Mouse (Mus musculus) midbrain, embryonic 10.5 days (tissue): ENCODE results near the gene Slf1. TPM values are rescaled to one million over a fixed set of nuclear protein-coding genes. Genes with fewer than 3 reads are reported as not detected.
A peak's percentile ranks its signal among the peaks of the same experiment; 100 is the strongest.
"Not testable (repeated sequence)": the region's sequence is repeated elsewhere in the genome, so short reads cannot be mapped to it uniquely, and the experiment has no call there.

Experiments
- DNase-seq: peaks from one replicate; pipeline ENCODE4 v3.0.0-alpha.2; 2017; ENCODE audit warnings: low spot score
- H3K27ac ChIP-seq: fragments of 300-500 bp; sonication (generic); replicated peaks from 2 replicates; pipeline ENCODE4 v1.5.1; 2016; ENCODE audit warnings: mild to moderate bottlenecking
- H3K27me3 ChIP-seq: fragments of 300-500 bp; sonication (generic); 2 replicates; pipeline ENCODE4 v1.6.1; 2016; ENCODE audit warnings: low read depth, mild to moderate bottlenecking; ENCODE audit not compliant: poor library complexity, severe bottlenecking
- H3K36me3 ChIP-seq: fragments of 300-500 bp; sonication (generic); 2 replicates; pipeline ENCODE4 v1.6.1; 2016; ENCODE audit warnings: mild to moderate bottlenecking, moderate library complexity
- H3K4me1 ChIP-seq: fragments of 300-500 bp; sonication (generic); 2 replicates; pipeline ENCODE4 v1.6.1; 2016
- H3K4me3 ChIP-seq: fragments of 300-500 bp; sonication (generic); 2 replicates; pipeline ENCODE4 v1.5.1; 2016; ENCODE audit warnings: mild to moderate bottlenecking, moderate library complexity
- H3K9me3 ChIP-seq: fragments of 300-500 bp; sonication (generic); replicated peaks from 2 replicates; pipeline ENCODE4 v1.6.1; 2016; ENCODE audit warnings: mild to moderate bottlenecking
- WGBS: fragments of 180-500 bp; shearing (Covaris S2); methylation state at CpG from one replicate; pipeline ENCODE4 v1.1.7; 2016; 5-methylcytosine and 5-hydroxymethylcytosine counted together
- polyA plus RNA-seq: library from polyadenylated mRNA; unstranded; fragments of >200 nt; fragmentation: Nextera tagmentation; extraction: Ambion mirVana; gene quantifications from 2 replicates; pipeline ENCODE4 v1.2.1, GENCODE M21; 2016

Gene Slf1
- 40.2 and 44.6 TPM in 2 replicates for polyA plus RNA-seq

GRCm38 (mm10) chr13:77134931-77135620 is at the start of gene Slf1, which contains the start of gene 2210408I21Rik:
Slf1 (minus strand) TSS chr13:77135473.
2210408I21Rik (plus strand) TSS chr13:77135540.
- Histone ChIP-seq H3K4me3 (peak within 1 kb of the TSS; percentile 91), H3K9me3 (no peaks in the 10 kb centered on the region), H3K27ac (peak within 1 kb of the TSS; percentile 96), H3K4me1 (peaks cover 19% of the 10 kb centered on the region), H3K27me3 (no peaks in the 10 kb centered on the region), H3K36me3 (peaks cover 3% of the 10 kb centered on the region; the same call in 1 of the 2 replicates)
- under 1% methylated on average over 65 of the region's 65 CpGs for WGBS
- peak; percentile 90 for DNase-seq

GRCm38 (mm10) chr13:77177931-77178330 is 42.7 kb upstream of the Slf1 start:
- no peak overlapping the region for H3K4me3 ChIP-seq
- H3K27ac ChIP-seq, result no peak overlapping the region
- no peak for DNase-seq
- no peaks in the 10 kb centered on the region for H3K4me1 ChIP-seq
- H3K36me3 ChIP-seq, result no peaks in the 10 kb centered on the region
- no peaks in the 10 kb centered on the region for H3K27me3 ChIP-seq
- H3K9me3 ChIP-seq, result no peaks in the 10 kb centered on the region

GRCm38 (mm10) chr13:77140890-77141289 is 5.6 kb upstream of the Slf1 start:
- Histone ChIP-seq H3K9me3 (no peaks in the 10 kb centered on the region), H3K36me3 (no peaks in the 10 kb centered on the region), H3K27me3 (no peaks in the 10 kb centered on the region), H3K4me3 (no peak overlapping the region), H3K4me1 (peaks cover 6% of the 10 kb centered on the region), H3K27ac (no peak overlapping the region)
- DNase-seq, result no peak
- WGBS, result 93% methylated on average over 2 of the region's 2 CpGs

- peaks cover 3% of the 10 kb centered on the region; the same call in 1 of the 2 replicates for H3K36me3 ChIP-seq
Measured at GRCm38 (mm10) chr13:77135621-77135981, 328 bp upstream of the Slf1 start.

GRCm38 (mm10) chr13:77131132-77131531 is 4.1 kb downstream of the Slf1 start:
- peaks cover 3% of the 10 kb centered on the region; the same call in 1 of the 2 replicates for H3K36me3 ChIP-seq
- H3K27ac ChIP-seq, result no peak overlapping the region
- 92% methylated on average over 2 of the region's 2 CpGs for WGBS
- H3K4me3 ChIP-seq, result no peak overlapping the region
- peaks cover 15% of the 10 kb centered on the region for H3K4me1 ChIP-seq
- no peak for DNase-seq
- no peaks in the 10 kb centered on the region for H3K9me3 ChIP-seq
- H3K27me3 ChIP-seq, result no peaks in the 10 kb centered on the region

More at GRCm38 (mm10) chr13:77135621-77135981, 328 bp upstream of the Slf1 start:
- no peaks in the 10 kb centered on the region for H3K27me3 ChIP-seq
- H3K9me3 ChIP-seq, result no peaks in the 10 kb centered on the region
- no peak for DNase-seq
- WGBS, result 1% methylated on average over 11 of the region's 11 CpGs
- peaks cover 19% of the 10 kb centered on the region for H3K4me1 ChIP-seq
- peak overlapping the region; percentile 96 for H3K27ac ChIP-seq
- peak overlapping the region; percentile 91 for H3K4me3 ChIP-seq

- WGBS, result 88% methylated on average over 2 of the region's 2 CpGs
Measured at GRCm38 (mm10) chr13:77128240-77128639, 7.0 kb downstream of the Slf1 start.

GRCm38 (mm10) chr13:77125159-77125558 is 10.1 kb downstream of the Slf1 start:
- H3K27ac ChIP-seq, result no peak overlapping the region
- H3K9me3 ChIP-seq, result no peaks in the 10 kb centered on the region
- H3K27me3 ChIP-seq, result no peaks in the 10 kb centered on the region
- H3K4me3 ChIP-seq, result no peak overlapping the region
- H3K4me1 ChIP-seq, result no peaks in the 10 kb centered on the region
- H3K36me3 ChIP-seq, result peaks cover 37% of the 10 kb centered on the region
- no peak for DNase-seq
- WGBS, result 87% methylated on average over 3 of the region's 3 CpGs

More at GRCm38 (mm10) chr13:77128240-77128639, 7.0 kb downstream of the Slf1 start:
- Histone ChIP-seq H3K4me1 (0 out of 2 replicates have a peak, but pooled peaks cover under 1% of the 10 kb centered on the region), H3K9me3 (no peaks in the 10 kb centered on the region), H3K4me3 (no peak overlapping the region), H3K27ac (no peak overlapping the region), H3K27me3 (no peaks in the 10 kb centered on the region), H3K36me3 (peaks cover 26% of the 10 kb centered on the region)
- no peak for DNase-seq

- WGBS, result 94% methylated on average over 4 of the region's 4 CpGs
- no peak overlapping the region for H3K4me3 ChIP-seq
- no peaks in the 10 kb centered on the region for H3K27me3 ChIP-seq
- H3K36me3 ChIP-seq, result peaks cover 42% of the 10 kb centered on the region
- H3K9me3 ChIP-seq, result no peaks in the 10 kb centered on the region
- H3K27ac ChIP-seq, result no peak overlapping the region
- DNase-seq, result no peak
- H3K4me1 ChIP-seq, result no peaks in the 10 kb centered on the region
Measured at GRCm38 (mm10) chr13:77118695-77119094, 16.6 kb downstream of the Slf1 start.

GRCm38 (mm10) chr13:77107734-77108133 is 27.5 kb downstream of the Slf1 start:
- H3K36me3 ChIP-seq, result peaks cover 41% of the 10 kb centered on the region
- no peak overlapping the region for H3K27ac ChIP-seq
- DNase-seq, result no peak
- H3K9me3 ChIP-seq, result no peaks in the 10 kb centered on the region
- no peak overlapping the region for H3K4me3 ChIP-seq
- H3K27me3 ChIP-seq, result no peaks in the 10 kb centered on the region
- no peaks in the 10 kb centered on the region for H3K4me1 ChIP-seq

- not testable (repeated sequence) for H3K27ac ChIP-seq, H3K4me3 ChIP-seq, DNase-seq, H3K27me3 ChIP-seq, H3K4me1 ChIP-seq
- 100% methylated on average over 1 of the region's 1 CpGs for WGBS
- Histone ChIP-seq H3K9me3 (peaks cover 14% of the 10 kb centered on the region; the same call in 1 of the 2 replicates), H3K36me3 (peaks cover 76% of the 10 kb centered on the region)
Measured at GRCm38 (mm10) chr13:77092876-77093275, 42.4 kb downstream of the Slf1 start.

GRCm38 (mm10) chr13:77072030-77072429 is 63.2 kb downstream of the Slf1 start:
- H3K4me1 ChIP-seq, result no peaks in the 10 kb centered on the region
- H3K9me3 ChIP-seq, result peaks cover 7% of the 10 kb centered on the region
- no peak overlapping the region for H3K4me3 ChIP-seq
- no peaks in the 10 kb centered on the region for H3K27me3 ChIP-seq
- no peak overlapping the region for H3K27ac ChIP-seq
- no peak for DNase-seq
- H3K36me3 ChIP-seq, result peaks cover 43% of the 10 kb centered on the region

GRCm38 (mm10) chr13:77068847-77069246 is 66.4 kb downstream of the Slf1 start:
- H3K36me3 ChIP-seq, result peaks cover 20% of the 10 kb centered on the region
- DNase-seq, result no peak
- WGBS, result 93% methylated on average over 1 of the region's 1 CpGs
- no peak overlapping the region for H3K4me3 ChIP-seq
- no peaks in the 10 kb centered on the region for H3K27me3 ChIP-seq
- no peaks in the 10 kb centered on the region for H3K4me1 ChIP-seq
- H3K27ac ChIP-seq, result no peak overlapping the region
- H3K9me3 ChIP-seq, result no peaks in the 10 kb centered on the region

GRCm38 (mm10) chr13:77063221-77063620 is 72.1 kb downstream of the Slf1 start:
- 92% methylated on average over 1 of the region's 1 CpGs for WGBS
- Histone ChIP-seq H3K27ac (no peak overlapping the region), H3K4me1 (no peaks in the 10 kb centered on the region), H3K9me3 (no peaks in the 10 kb centered on the region), H3K36me3 (peaks cover 31% of the 10 kb centered on the region), H3K27me3 (no peaks in the 10 kb centered on the region), H3K4me3 (no peak overlapping the region)
- DNase-seq, result no peak
